ENCODE assay signal across 29 mouse cellular contexts in genomic region chr11:76936578-76936977, GRCm38 (mm10). TPM values are rescaled to one million over a fixed set of nuclear protein-coding genes. Genes with fewer than 3 reads are reported as not detected.
A peak's percentile ranks its signal among the peaks of the same experiment; 100 is the strongest.
DNase-seq lines count a peak whose midpoint lies in the region; ATAC-seq and TF ChIP-seq lines count a peak whose summit lies in the region.
"Had no signal": no experiment of that assay in that cellular context is flagged by ENCODE, and none has a peak within 500 bp of the region (broad histone marks: within the 10 kb centered on the region; RNA-seq: fewer than 3 reads in every experiment).

No protein-coding gene starts in this region.

- no peak overlapping the region for H3K27ac ChIP-seq in hindbrain, postnatal 0 days
- no peak overlapping the region for H3K27ac ChIP-seq in hindbrain, embryonic 11.5 days (ENCODE audit: low read depth, low read length)
- H3K27ac ChIP-seq in liver, postnatal 0 days (ENCODE audit: low read depth), result no peak overlapping the region
- no peak overlapping the region for H3K27ac ChIP-seq in liver, embryonic 11.5 days (ENCODE audit: low read depth, low read length)
- H3K27ac ChIP-seq: embryonic facial prominence, embryonic 15.5 days; forebrain, embryonic 15.5 days; hindbrain, embryonic 13.5 days had no signal

- POLR2A ChIA-PET in Patski (lab: Charles Lee), result no interaction called here

- no peak overlapping the region for H3K4me3 ChIP-seq in hindbrain, postnatal 0 days (ENCODE audit: low read length)
- H3K4me3 ChIP-seq in hindbrain, embryonic 11.5 days (ENCODE audit: low read depth, low read length), result no peak overlapping the region
- no peak overlapping the region for H3K4me3 ChIP-seq in liver, postnatal 0 days (ENCODE audit: low read depth, low read length)
- H3K4me3 ChIP-seq in liver, embryonic 11.5 days (ENCODE audit: low read depth, low read length), result no peak overlapping the region
- H3K4me3 ChIP-seq: embryonic facial prominence, embryonic 15.5 days; forebrain, embryonic 15.5 days; heart, embryonic 12.5 days; hindbrain, embryonic 13.5 days had no signal

- peak; percentile 40; the same call in 1 of the 2 replicates for TF ChIP-seq CTCF in hindbrain, postnatal 0 days (IDR thresholded peaks at IDR 0.05; ENCODE audit: low read depth)
- TF ChIP-seq CTCF in liver, postnatal 0 days (IDR thresholded peaks at IDR 0.05; ENCODE audit: low read depth), result peak; percentile 21; the same call in 1 of the 2 replicates
- peak; percentile 48 for TF ChIP-seq CTCF in Patski (IDR thresholded peaks at IDR 0.05)

- peak; percentile 31 for DNase-seq in hindbrain, postnatal 0 days (ENCODE audit: low spot score)
- no peak for DNase-seq in hindbrain, embryonic 11.5 days (ENCODE audit: low spot score)
- DNase-seq in liver, postnatal 0 days, result no peak
- DNase-seq in liver, embryonic 11.5 days (ENCODE audit: low spot score), result no peak
- DNase-seq in 416B (ENCODE audit: low read depth) (peak; percentile 42), Patski (ENCODE audit: low read depth, low spot score) (no peak)
- DNase-seq in thymus, postnatal 25 days, result no peak
- no peak for DNase-seq in kidney, postnatal 25 days
- DNase-seq: adrenal gland, adult 2 months; cerebellum, adult 11-12 months; cerebellum, postnatal 14 days; embryo, embryonic 11 days; gastrocnemius, postnatal 10 days; heart, postnatal 14 days; kidney, adult 8-10 months; kidney, postnatal 36 days; lung, adult 2 months had no signal

- H3K9ac ChIP-seq in hindbrain, postnatal 0 days (replicated peaks; ENCODE audit: low read length), result no peak overlapping the region
- H3K9ac ChIP-seq in hindbrain, embryonic 11.5 days (ENCODE audit: low read depth, low read length), result no peak overlapping the region
- no peak overlapping the region for H3K9ac ChIP-seq in liver, postnatal 0 days (replicated peaks)
- no peak overlapping the region for H3K9ac ChIP-seq in liver, embryonic 11.5 days (ENCODE audit: low read depth, low read length)
- H3K9ac ChIP-seq: embryonic facial prominence, embryonic 15.5 days; forebrain, embryonic 15.5 days; heart, embryonic 12.5 days; hindbrain, embryonic 13.5 days had no signal

- WGBS in hindbrain, postnatal 0 days, result 80% methylated on average over 5 of the region's 5 CpGs
- 84% methylated on average over 5 of the region's 5 CpGs for WGBS in hindbrain, embryonic 11.5 days
- WGBS in liver, postnatal 0 days (ENCODE audit: insufficient replicate concordance), result 68% methylated on average over 5 of the region's 5 CpGs
- 77% methylated on average over 5 of the region's 5 CpGs for WGBS in liver, embryonic 11.5 days

- no peak for ATAC-seq in hindbrain, postnatal 0 days
- no peak for ATAC-seq in hindbrain, embryonic 11.5 days (ENCODE audit: low FRiP score)
- no peak for ATAC-seq in liver, postnatal 0 days
- no peak for ATAC-seq in liver, embryonic 11.5 days (replicated peaks; ENCODE audit: low FRiP score)
- no peak for ATAC-seq in Patski
- ATAC-seq: forebrain, embryonic 15.5 days; inflammation-experienced regulatory T-cells, adult 6 months had no signal

- CTCF ChIA-PET in Patski (lab: Charles Lee), result interaction anchor here (1.6 kb wide), 1 partner anchor 80 kb away, joined by 3 read pairs; no protein-coding TSS in a partner anchor

- H3K9me3 ChIP-seq in hindbrain, postnatal 0 days (ENCODE audit: low read length), result no peaks in the 10 kb centered on the region
- no peaks in the 10 kb centered on the region for H3K9me3 ChIP-seq in hindbrain, embryonic 11.5 days (ENCODE audit: control insufficient read depth, low read length)
- H3K9me3 ChIP-seq in liver, postnatal 0 days (ENCODE audit: low read length), result no peaks in the 10 kb centered on the region
- H3K9me3 ChIP-seq in liver, embryonic 11.5 days (ENCODE audit: control insufficient read depth, low read length), result no peaks in the 10 kb centered on the region
- H3K9me3 ChIP-seq: embryonic facial prominence, embryonic 15.5 days; forebrain, embryonic 15.5 days; hindbrain, embryonic 13.5 days had no signal

- H3K36me3 ChIP-seq in hindbrain, postnatal 0 days (ENCODE audit: insufficient read depth, low read length), result no peaks in the 10 kb centered on the region
- H3K36me3 ChIP-seq in hindbrain, embryonic 11.5 days (ENCODE audit: control insufficient read depth, insufficient read depth, low read length), result no peaks in the 10 kb centered on the region
- no peaks in the 10 kb centered on the region for H3K36me3 ChIP-seq in liver, postnatal 0 days (replicated peaks; ENCODE audit: insufficient read depth, low read length)
- H3K36me3 ChIP-seq in liver, embryonic 11.5 days (ENCODE audit: control insufficient read depth, insufficient read depth, low read length), result no peaks in the 10 kb centered on the region
- H3K36me3 ChIP-seq: embryonic facial prominence, embryonic 15.5 days; forebrain, embryonic 15.5 days; heart, embryonic 12.5 days; hindbrain, embryonic 13.5 days had no signal

- H3K27me3 ChIP-seq in hindbrain, postnatal 0 days (ENCODE audit: insufficient read depth, low read length), result no peaks in the 10 kb centered on the region
- H3K27me3 ChIP-seq in hindbrain, embryonic 11.5 days (ENCODE audit: control insufficient read depth, insufficient read depth, low read length), result no peaks in the 10 kb centered on the region
- H3K27me3 ChIP-seq in liver, postnatal 0 days (ENCODE audit: insufficient read depth, low read length), result no peaks in the 10 kb centered on the region
- H3K27me3 ChIP-seq in liver, embryonic 11.5 days (replicated peaks; ENCODE audit: control insufficient read depth, insufficient read depth, low read length), result no peaks in the 10 kb centered on the region
- H3K27me3 ChIP-seq in Patski, result no peaks in the 10 kb centered on the region
- H3K27me3 ChIP-seq: embryonic facial prominence, embryonic 15.5 days; forebrain, embryonic 15.5 days; heart, embryonic 12.5 days; hindbrain, embryonic 13.5 days had no signal

- no peaks in the 10 kb centered on the region for H3K4me1 ChIP-seq in hindbrain, postnatal 0 days (ENCODE audit: insufficient read depth, low read length)
- no peaks in the 10 kb centered on the region for H3K4me1 ChIP-seq in hindbrain, embryonic 11.5 days (replicated peaks; ENCODE audit: control insufficient read depth, insufficient read depth, low read length)
- H3K4me1 ChIP-seq in liver, postnatal 0 days (ENCODE audit: insufficient read depth), result no peaks in the 10 kb centered on the region
- no peaks in the 10 kb centered on the region for H3K4me1 ChIP-seq in liver, embryonic 11.5 days (replicated peaks; ENCODE audit: control insufficient read depth, insufficient read depth, low read length)
- H3K4me1 ChIP-seq: embryonic facial prominence, embryonic 15.5 days; forebrain, embryonic 15.5 days; heart, embryonic 12.5 days; hindbrain, embryonic 13.5 days had no signal

- no peak for TF ChIP-seq EP300 in liver, postnatal 0 days (IDR thresholded peaks at IDR 0.05; ENCODE audit: low read depth)

- no peak overlapping the region for H3K4me2 ChIP-seq in hindbrain, postnatal 0 days (ENCODE audit: low read depth, low read length)
- no peak overlapping the region for H3K4me2 ChIP-seq in hindbrain, embryonic 11.5 days (replicated peaks; ENCODE audit: low read depth, low read length)
- no peak overlapping the region for H3K4me2 ChIP-seq in liver, postnatal 0 days (ENCODE audit: low read depth, low read length)
- H3K4me2 ChIP-seq in liver, embryonic 11.5 days, result no peak overlapping the region
- H3K4me2 ChIP-seq: embryonic facial prominence, embryonic 15.5 days; forebrain, embryonic 15.5 days; heart, embryonic 12.5 days; hindbrain, embryonic 13.5 days; midbrain, embryonic 11.5 days had no signal

- in situ Hi-C loops in Patski (cut with MboI; ENCODE audit: low pct_unique_long_range_greater_than_20kb), result no loop called here

RNA-seq across cellular contexts. Expression of gene Blmh, which starts 12.0 kb away (rescaled TPM):
- 56.4 and 58.8 TPM in 2 replicates for total RNA-seq in hindbrain, postnatal 0 days (2014; rRNA removed)
- polyA plus RNA-seq in hindbrain, postnatal 0 days (2015; fragmentation: Nextera tagmentation; extraction: Ambion mirVana), result 123 and 131 TPM in 2 replicates
- 164 and 193 TPM in 2 replicates for polyA plus RNA-seq in hindbrain, embryonic 11.5 days (2014; fragmentation: Nextera tagmentation; extraction: Ambion mirVana)
- polyA plus RNA-seq in liver, postnatal 0 days (2015; fragmentation: Nextera tagmentation; extraction: Ambion mirVana), result 34.2 and 34.6 TPM in 2 replicates
- polyA plus RNA-seq in liver, embryonic 11.5 days (2014; fragmentation: Nextera tagmentation; extraction: Ambion mirVana), result 107 and 116 TPM in 2 replicates
- polyA plus RNA-seq in Patski (2021), result 66.3 TPM

RNA-seq across cellular contexts. Expression of gene Tmigd1, which starts 34.6 kb away (rescaled TPM):
- total RNA-seq in hindbrain, postnatal 0 days (2014; rRNA removed), result 0.26 TPM in 1 of 2 replicates, not detected in the other
- not detected in 2 replicates for polyA plus RNA-seq in hindbrain, postnatal 0 days (2015; fragmentation: Nextera tagmentation; extraction: Ambion mirVana)
- 0.17 TPM in 1 of 2 replicates, not detected in the other for polyA plus RNA-seq in hindbrain, embryonic 11.5 days (2014; fragmentation: Nextera tagmentation; extraction: Ambion mirVana)
- 0.11 TPM in 1 of 2 replicates, not detected in the other for polyA plus RNA-seq in liver, postnatal 0 days (2015; fragmentation: Nextera tagmentation; extraction: Ambion mirVana)
- not detected in 2 replicates for polyA plus RNA-seq in liver, embryonic 11.5 days (2014; fragmentation: Nextera tagmentation; extraction: Ambion mirVana)
- 4.4 TPM for polyA plus RNA-seq in Patski (2021)
- total RNA-seq: granulocyte monocyte progenitor cell, adult 5-6 weeks; layer of hippocampus, postnatal 14 days; liver, adult 2 months; neutrophil, adult 5-6 weeks had no signal
- polyA plus RNA-seq: adrenal gland, adult 2 months; forebrain, embryonic 15.5 days; heart, embryonic 12.5 days; hindbrain, embryonic 13.5 days; limb, embryonic 11.5 days; liver, adult 2 months; midbrain, embryonic 11.5 days; testis, adult 2 months had no signal

Comparison
In these comparisons a context has a peak if more than half of its experiments do, and no peak if none do; other contexts are left out.
1. DNase-seq: peak in hindbrain, postnatal 0 days (single experiment) and 416B (single experiment); none in hindbrain, embryonic 11.5 days (single experiment), liver, postnatal 0 days (single experiment), liver, embryonic 11.5 days (single experiment), Patski (single experiment), thymus, postnatal 25 days (single experiment) and kidney, postnatal 25 days (0 of 2).
2. Peak in every context shown above with its lines, with median percentiles within 50 percentile points of each other: CTCF ChIP-seq.